Mouse (Mus musculus) lung, postnatal 0 days (tissue): Measurements from ENCODE around the gene Dlg2.

Source experiments
- CTCF ChIP-seq: IDR thresholded peaks from 2 replicates; pipeline ENCODE4 v1.5.1; 2016; ENCODE audit warnings: antibody characterized with exemption, mild to moderate bottlenecking
- EP300 ChIP-seq: IDR thresholded peaks from 2 replicates; pipeline ENCODE4 v1.6.1; 2016; ENCODE audit warnings: antibody characterized with exemption, mild to moderate bottlenecking, control low read depth

DNA sequence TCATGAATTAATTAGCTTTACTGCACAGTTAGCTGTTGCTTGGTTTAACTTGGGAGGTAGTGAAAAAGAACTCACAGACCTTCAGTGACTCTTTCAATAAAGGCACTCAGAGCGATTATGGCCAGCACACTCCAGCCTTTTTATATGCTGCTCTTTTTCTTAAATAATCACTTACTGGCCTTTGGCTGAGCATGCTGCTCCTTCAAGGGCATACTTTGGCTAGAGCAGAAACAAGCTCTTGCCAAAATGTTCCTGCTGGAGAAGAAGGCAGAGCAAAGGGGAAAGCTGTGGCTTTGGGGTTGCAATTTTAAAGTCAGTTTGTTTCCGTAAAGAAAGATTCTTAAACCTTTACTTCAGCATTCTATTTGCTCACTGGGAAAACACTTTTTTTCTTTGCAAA lies 1308.1 kb downstream of the Dlg2 start:
- TF ChIP-seq CTCF (no peak), EP300 (no peak)
